ENCODE assay signal across 32 mouse cellular contexts in the genomic region with DNA sequence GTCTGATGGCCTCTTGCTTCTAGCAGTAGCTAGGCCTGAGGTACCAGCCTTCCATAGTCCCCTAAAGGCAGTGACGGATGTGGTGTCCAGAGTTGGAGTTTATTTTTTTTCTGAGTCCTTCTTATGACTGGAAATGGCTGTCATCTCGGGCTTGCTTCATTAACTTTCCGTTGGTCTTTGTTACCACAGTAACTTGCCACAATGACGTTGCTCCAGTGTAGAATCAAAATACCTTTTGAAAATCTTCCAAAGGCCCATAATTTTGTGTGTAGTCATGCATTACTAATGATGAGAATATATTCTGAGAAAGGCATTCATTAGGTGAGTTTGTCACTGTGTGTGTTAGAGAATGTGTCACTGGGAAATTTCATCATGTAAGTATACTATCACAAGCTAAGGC.
DNase-seq lines count a peak whose midpoint lies in the region; ATAC-seq lines count a peak whose summit lies in the region.
"Had no signal": no experiment of that assay in that cellular context is flagged by ENCODE, and none has a peak within 500 bp of the region (broad histone marks: within the 10 kb centered on the region; RNA-seq: fewer than 3 reads in every experiment).

No protein-coding gene starts in this region.

- H3K9ac ChIP-seq in midbrain, embryonic 11.5 days (ENCODE audit: low read length) = no peak overlapping the region
- H3K9ac ChIP-seq in midbrain, embryonic 14.5 days (replicated peaks; ENCODE audit: low read length) = no peak overlapping the region
- no peak overlapping the region for H3K9ac ChIP-seq in intestine, embryonic 15.5 days
- H3K9ac ChIP-seq: embryonic facial prominence, embryonic 12.5 days; heart, embryonic 15.5 days; kidney, embryonic 15.5 days; limb, embryonic 13.5 days; liver, postnatal 0 days; midbrain, embryonic 13.5 days; neural tube, embryonic 15.5 days had no signal

- H3K36me3 ChIP-seq in midbrain, embryonic 11.5 days (ENCODE audit: control insufficient read depth, insufficient read depth, low read length) = no peaks in the 10 kb centered on the region
- no peaks in the 10 kb centered on the region for H3K36me3 ChIP-seq in midbrain, embryonic 14.5 days (ENCODE audit: control insufficient read depth, insufficient read depth, low read length)
- no peaks in the 10 kb centered on the region for H3K36me3 ChIP-seq in intestine, embryonic 15.5 days
- H3K36me3 ChIP-seq: embryonic facial prominence, embryonic 12.5 days; heart, embryonic 10.5 days; heart, embryonic 15.5 days; kidney, embryonic 15.5 days; limb, embryonic 13.5 days; midbrain, embryonic 13.5 days; neural tube, embryonic 15.5 days had no signal

- H3K4me3 ChIP-seq in midbrain, embryonic 11.5 days (ENCODE audit: low read depth, low read length) = no peak overlapping the region
- no peak overlapping the region for H3K4me3 ChIP-seq in midbrain, embryonic 14.5 days (replicated peaks; ENCODE audit: low read depth, low read length)
- no peak overlapping the region for H3K4me3 ChIP-seq in intestine, embryonic 15.5 days (replicated peaks)
- H3K4me3 ChIP-seq: embryonic facial prominence, embryonic 12.5 days; gastrocnemius, adult 2 months; heart, embryonic 10.5 days; heart, embryonic 15.5 days; kidney, embryonic 15.5 days; layer of hippocampus, adult 2 months; limb, embryonic 13.5 days; megakaryocyte, embryonic 14.5 days; midbrain, embryonic 13.5 days; neural tube, embryonic 15.5 days had no signal

- H3K27me3 ChIP-seq in midbrain, embryonic 11.5 days (ENCODE audit: control insufficient read depth, insufficient read depth, low read length) = no peaks in the 10 kb centered on the region
- H3K27me3 ChIP-seq in midbrain, embryonic 14.5 days (ENCODE audit: control insufficient read depth, insufficient read depth, low read length) = no peaks in the 10 kb centered on the region
- H3K27me3 ChIP-seq in intestine, embryonic 15.5 days (replicated peaks) = no peaks in the 10 kb centered on the region
- H3K27me3 ChIP-seq: embryonic facial prominence, embryonic 12.5 days; heart, embryonic 15.5 days; kidney, embryonic 15.5 days; limb, embryonic 13.5 days; megakaryocyte, embryonic 14.5 days; midbrain, embryonic 13.5 days; neural tube, embryonic 15.5 days had no signal

- no peak overlapping the region for H3K4me2 ChIP-seq in midbrain, embryonic 11.5 days
- no peak overlapping the region for H3K4me2 ChIP-seq in midbrain, embryonic 14.5 days (ENCODE audit: low read length)
- no peak overlapping the region for H3K4me2 ChIP-seq in intestine, embryonic 15.5 days (replicated peaks)
- H3K4me2 ChIP-seq: embryonic facial prominence, embryonic 12.5 days; heart, embryonic 15.5 days; kidney, embryonic 15.5 days; limb, embryonic 13.5 days; liver, embryonic 11.5 days; midbrain, embryonic 13.5 days; neural tube, embryonic 15.5 days had no signal

- ATAC-seq in midbrain, embryonic 11.5 days (ENCODE audit: low FRiP score) = no peak
- ATAC-seq in midbrain, embryonic 14.5 days (ENCODE audit: low FRiP score, low TSS enrichment) = no peak
- ATAC-seq in intestine, embryonic 15.5 days = no peak
- ATAC-seq: forebrain, embryonic 16.5 days; hindbrain, postnatal 0 days; liver, postnatal 0 days; midbrain, embryonic 13.5 days had no signal

- peak; percentile 47 for DNase-seq in midbrain, embryonic 11.5 days (ENCODE audit: low spot score, missing footprints)
- no peak for DNase-seq in midbrain, embryonic 14.5 days
- DNase-seq in NIH3T3 (ENCODE audit: low read depth) = peak; percentile 81
- peak; percentile 14 for DNase-seq in induced T-regulatory cell, adult 2 months (ENCODE audit: low read depth)
- DNase-seq in cerebellum, adult 11-12 months = no peak
- DNase-seq in lung, postnatal 36 days = no peak
- DNase-seq: adrenal gland, postnatal 10 days; cerebellum, adult 9-10 months; cerebellum, postnatal 36 days; embryo, embryonic 11 days; gastrocnemius, adult 2 months; kidney, adult 11 months; kidney, postnatal 36 days; liver, postnatal 0 days; lung, postnatal 4 days; retina, postnatal 1 day; right cerebral cortex, postnatal 14 days; thymus, adult 18-20 months; thymus, postnatal 25 days had no signal

- H3K4me1 ChIP-seq in midbrain, embryonic 11.5 days (ENCODE audit: control insufficient read depth, insufficient read depth, low read length) = peaks cover 3% of the 10 kb centered on the region; the same call in 1 of the 2 replicates
- peaks cover 5% of the 10 kb centered on the region; the same call in 1 of the 2 replicates for H3K4me1 ChIP-seq in midbrain, embryonic 14.5 days (ENCODE audit: control insufficient read depth, insufficient read depth, low read length)
- no peaks in the 10 kb centered on the region for H3K4me1 ChIP-seq in intestine, embryonic 15.5 days (replicated peaks)
- H3K4me1 ChIP-seq: embryonic facial prominence, embryonic 12.5 days; heart, embryonic 10.5 days; heart, embryonic 15.5 days; kidney, embryonic 15.5 days had no signal

- WGBS in midbrain, embryonic 11.5 days = 76% methylated on average over 4 of the region's 4 CpGs
- WGBS in midbrain, embryonic 14.5 days = 72% methylated on average over 4 of the region's 4 CpGs
- 85% methylated on average over 4 of the region's 4 CpGs for WGBS in intestine, embryonic 15.5 days

- no peak overlapping the region for H3K27ac ChIP-seq in midbrain, embryonic 11.5 days (ENCODE audit: low read depth, low read length)
- no peak overlapping the region for H3K27ac ChIP-seq in midbrain, embryonic 14.5 days (replicated peaks; ENCODE audit: low read depth, low read length)
- H3K27ac ChIP-seq in intestine, embryonic 15.5 days = no peak overlapping the region
- H3K27ac ChIP-seq: embryonic facial prominence, embryonic 12.5 days; gastrocnemius, adult 2 months; heart, embryonic 10.5 days; heart, embryonic 15.5 days; hindbrain, postnatal 0 days; kidney, embryonic 15.5 days; layer of hippocampus, adult 2 months; limb, embryonic 13.5 days; midbrain, embryonic 13.5 days; neural tube, embryonic 15.5 days had no signal

- no peaks in the 10 kb centered on the region for H3K9me3 ChIP-seq in midbrain, embryonic 11.5 days (ENCODE audit: control insufficient read depth, low read length)
- no peaks in the 10 kb centered on the region for H3K9me3 ChIP-seq in midbrain, embryonic 14.5 days (ENCODE audit: control insufficient read depth, low read length)
- H3K9me3 ChIP-seq in intestine, embryonic 15.5 days = no peaks in the 10 kb centered on the region
- H3K9me3 ChIP-seq: embryonic facial prominence, embryonic 12.5 days; heart, embryonic 10.5 days; heart, embryonic 15.5 days; kidney, embryonic 15.5 days; megakaryocyte, embryonic 14.5 days; midbrain, embryonic 13.5 days had no signal

Comparison
In these comparisons a context has a peak if more than half of its experiments do, and no peak if none do; other contexts are left out.
1. DNase-seq: peak in midbrain, embryonic 11.5 days (single experiment), NIH3T3 (single experiment) and induced T-regulatory cell, adult 2 months (single experiment); none in midbrain, embryonic 14.5 days (single experiment), cerebellum, adult 11-12 months (single experiment) and lung, postnatal 36 days (single experiment).